Comparison of ENCODE assay signal across 10 mouse cellular contexts in genomic region chr6:54183825-54184578, GRCm38 (mm10).
A peak's percentile ranks its signal among the peaks of the same experiment; 100 is the strongest.
DNase-seq lines count a peak whose midpoint lies in the region; ATAC-seq lines count a peak whose summit lies in the region.
"Had no signal": no experiment of that assay in that cellular context is flagged by ENCODE, and none has a peak within 500 bp of the region (broad histone marks: within the 10 kb centered on the region; RNA-seq: fewer than 3 reads in every experiment).

No protein-coding gene starts in this region.

- peak; percentile 5 to 7 for DNase-seq in layer of hippocampus, postnatal 36 days
- no peak for DNase-seq in layer of hippocampus, postnatal 25 days (ENCODE audit: extremely low spot score in 1 of 2, low spot score in 1 of 2)
- peak; percentile 18 to 50 for DNase-seq in left cerebral cortex, adult 8-10 months (ENCODE audit: low spot score in 2 of 2)
- DNase-seq in right cerebral cortex, postnatal 25 days, result peak; percentile 39
- DNase-seq in adipocyte (ENCODE audit: low spot score), result no peak
- DNase-seq in kidney, postnatal 36 days, result no peak
- DNase-seq: adrenal gland, adult 8-10 months; liver, postnatal 0 days had no signal

- peak; percentile 97 for ATAC-seq in frontal cortex, adult (ENCODE audit: low TSS enrichment)
- ATAC-seq: liver, postnatal 0 days; Patski had no signal

Comparison
In these comparisons a context has a peak if more than half of its experiments do, and no peak if none do; other contexts are left out.
1. DNase-seq: peak in layer of hippocampus, postnatal 36 days (2 of 2), left cerebral cortex, adult 8-10 months (2 of 2) and right cerebral cortex, postnatal 25 days (single experiment); none in layer of hippocampus, postnatal 25 days (0 of 2), adipocyte (single experiment) and kidney, postnatal 36 days (0 of 2).